Mouse (Mus musculus): ENCODE data around the gene Sh2d7.
A peak's percentile ranks its signal among the peaks of the same experiment; 100 is the strongest.
"Not testable (repeated sequence)": the region's sequence is repeated elsewhere in the genome, so short reads cannot be mapped to it uniquely, and the experiment has no call there.

The Sh2d7 gene

GRCm38 (mm10) chr9:54544212-54544953 lies 5.6 kb downstream of the Sh2d7 start:
- no peak for DNase-seq (ENCODE audit: low spot score)

- no peak for DNase-seq (ENCODE audit: low spot score)
Observed at GRCm38 (mm10) chr9:54544954-54545315, 6.2 kb downstream of the Sh2d7 start.

- peak; percentile 15 for DNase-seq (ENCODE audit: low spot score)
Observed at GRCm38 (mm10) chr9:54547536-54547935, 8.8 kb downstream of the Sh2d7 start.

GRCm38 (mm10) chr9:54549433-54549832 lies 10.6 kb downstream of the Sh2d7 start:
- no peak for DNase-seq (ENCODE audit: low spot score)

GRCm38 (mm10) chr9:54552409-54552808 lies 13.6 kb downstream of the Sh2d7 start:
- DNase-seq (ENCODE audit: low spot score): no peak

- DNase-seq (ENCODE audit: low spot score): no peak
Observed at GRCm38 (mm10) chr9:54555044-54555443, 16.3 kb downstream of the Sh2d7 start.

- DNase-seq (ENCODE audit: low spot score): no peak
Observed at GRCm38 (mm10) chr9:54558731-54559130, 19.9 kb downstream of the Sh2d7 start.

GRCm38 (mm10) chr9:54559771-54560471 lies 21.1 kb downstream of the Sh2d7 start, which contains the start of gene Cib2:
Gene Cib2, minus strand, starts transcription at chr9:54560218.
- DNase-seq (ENCODE audit: low spot score): peak; percentile 85

GRCm38 (mm10) chr9:54560831-54561601 lies 22.2 kb downstream of the Sh2d7 start:
- DNase-seq (ENCODE audit: low spot score): no peak

- no peak for DNase-seq (ENCODE audit: low spot score)
Observed at GRCm38 (mm10) chr9:54566958-54567357, 28.2 kb downstream of the Sh2d7 start.

GRCm38 (mm10) chr9:54568732-54569131 lies 29.9 kb downstream of the Sh2d7 start:
- DNase-seq (ENCODE audit: low spot score): no peak

- DNase-seq (ENCODE audit: low spot score): no peak
Observed at GRCm38 (mm10) chr9:54571130-54571839, 32.5 kb downstream of the Sh2d7 start.

- no peak for DNase-seq (ENCODE audit: low spot score)
Observed at GRCm38 (mm10) chr9:54583712-54584111, 44.9 kb downstream of the Sh2d7 start.

- DNase-seq (ENCODE audit: low spot score): not testable (repeated sequence)
Observed at GRCm38 (mm10) chr9:54584127-54584526, 45.3 kb downstream of the Sh2d7 start.

GRCm38 (mm10) chr9:54585839-54586198 lies 47.0 kb downstream of the Sh2d7 start:
- DNase-seq (ENCODE audit: low spot score): no peak

- peak; percentile 97 for DNase-seq (ENCODE audit: low spot score)
Observed at GRCm38 (mm10) chr9:54586199-54587061, 47.6 kb downstream of the Sh2d7 start, which contains the start of gene Idh3a. Gene Idh3a, plus strand, starts transcription at chr9:54586334.

- DNase-seq (ENCODE audit: low spot score): no peak
Observed at GRCm38 (mm10) chr9:54587863-54588262, 49.1 kb downstream of the Sh2d7 start.

- not testable (repeated sequence) for DNase-seq (ENCODE audit: low spot score)
Observed at GRCm38 (mm10) chr9:54593652-54594051, 54.9 kb downstream of the Sh2d7 start.
